Mouse (Mus musculus): ENCODE results near the gene H2-D1. TPM values are rescaled to one million over a fixed set of nuclear protein-coding genes. Genes with fewer than 3 reads are reported as not detected.
"Not testable (repeated sequence)": the region's sequence is repeated elsewhere in the genome, so short reads cannot be mapped to it uniquely, and the experiment has no call there.

H2-D1 gene
- polyA plus RNA-seq, 1 experiment from 2014 or later = 109 TPM

DNA sequence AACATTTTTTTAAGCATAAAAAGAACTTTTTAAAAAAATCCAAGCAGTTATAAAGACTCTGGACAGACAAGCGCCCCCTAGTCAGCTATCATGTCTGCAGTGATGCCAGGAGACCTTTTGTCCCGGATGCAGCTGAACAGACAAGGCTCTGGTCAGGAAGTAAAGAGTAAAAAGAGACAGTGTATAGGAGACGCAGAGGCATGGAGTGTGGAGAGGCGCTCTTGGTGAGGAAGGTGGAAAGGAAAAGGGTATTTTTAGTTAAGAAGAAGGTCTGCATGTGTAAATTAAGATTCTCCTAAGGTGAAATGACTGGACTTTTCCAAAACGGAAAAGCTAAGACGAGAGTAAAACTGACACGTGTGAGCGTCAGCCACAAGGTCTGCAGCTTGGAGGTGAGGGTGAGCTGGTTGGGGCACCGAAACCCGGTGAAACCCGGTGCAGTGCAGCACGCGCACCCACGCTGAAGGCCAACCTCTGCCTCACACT lies 35.9 kb upstream of the H2-D1 start:
- H3K9me3 ChIP-seq (replicated peaks; ENCODE audit: control insufficient read depth, low read length, poor library complexity, severe bottlenecking) = no peaks in the 10 kb centered on the region
- ATAC-seq = no peak
- 82% methylated on average over 14 of the region's 14 CpGs for WGBS
- H3K9ac ChIP-seq (ENCODE audit: low read depth, low read length) = no peak overlapping the region
- H3K4me3 ChIP-seq (ENCODE audit: low read depth, low read length) = no peak overlapping the region
- H3K4me2 ChIP-seq (ENCODE audit: low read length) = no peak overlapping the region
- H3K36me3 ChIP-seq (ENCODE audit: control insufficient read depth, insufficient read depth, low read length) = peaks cover 10% of the 10 kb centered on the region
- H3K4me1 ChIP-seq (ENCODE audit: control insufficient read depth, insufficient read depth, low read length) = no peaks in the 10 kb centered on the region; the same call in 1 of the 2 replicates
- no peak overlapping the region for H3K27ac ChIP-seq (ENCODE audit: low read length)
- no peaks in the 10 kb centered on the region for H3K27me3 ChIP-seq (ENCODE audit: control insufficient read depth, insufficient read depth, low read depth, low read length)

DNA sequence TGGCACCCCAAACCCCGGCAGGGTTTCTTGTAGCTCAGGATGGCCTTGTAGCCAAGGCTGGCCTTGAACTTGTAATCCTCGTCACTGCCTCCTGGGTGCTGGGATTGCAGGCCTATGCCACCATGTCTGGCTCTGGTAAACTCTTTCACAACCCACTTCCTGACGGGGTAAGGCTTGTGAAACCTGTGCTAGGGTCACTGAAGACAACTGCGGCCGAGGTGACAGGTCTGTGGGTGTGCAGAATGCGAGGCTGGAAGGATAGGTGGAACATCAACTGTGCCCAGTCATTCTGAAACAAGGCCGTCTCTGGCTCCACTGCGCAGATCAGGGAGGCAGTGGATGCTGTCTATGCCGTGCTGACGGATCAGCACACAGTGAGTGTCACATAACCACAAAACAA lies 31.5 kb upstream of the H2-D1 start:
- Histone ChIP-seq H3K4me3 (ENCODE audit: low read depth, low read length) (no peak overlapping the region), H3K4me1 (ENCODE audit: control insufficient read depth, insufficient read depth, low read length) (peaks cover 14% of the 10 kb centered on the region), H3K27me3 (ENCODE audit: control insufficient read depth, insufficient read depth, low read depth, low read length) (no peaks in the 10 kb centered on the region), H3K27ac (ENCODE audit: low read length) (no peak overlapping the region), H3K9ac (ENCODE audit: low read depth, low read length) (no peak overlapping the region), H3K9me3 (replicated peaks; ENCODE audit: control insufficient read depth, low read length, poor library complexity, severe bottlenecking) (no peaks in the 10 kb centered on the region), H3K36me3 (ENCODE audit: control insufficient read depth, insufficient read depth, low read length) (peaks cover 11% of the 10 kb centered on the region), H3K4me2 (ENCODE audit: low read length) (no peak overlapping the region)
- WGBS = 94% methylated on average over 10 of the region's 10 CpGs
- no peak for ATAC-seq

DNA sequence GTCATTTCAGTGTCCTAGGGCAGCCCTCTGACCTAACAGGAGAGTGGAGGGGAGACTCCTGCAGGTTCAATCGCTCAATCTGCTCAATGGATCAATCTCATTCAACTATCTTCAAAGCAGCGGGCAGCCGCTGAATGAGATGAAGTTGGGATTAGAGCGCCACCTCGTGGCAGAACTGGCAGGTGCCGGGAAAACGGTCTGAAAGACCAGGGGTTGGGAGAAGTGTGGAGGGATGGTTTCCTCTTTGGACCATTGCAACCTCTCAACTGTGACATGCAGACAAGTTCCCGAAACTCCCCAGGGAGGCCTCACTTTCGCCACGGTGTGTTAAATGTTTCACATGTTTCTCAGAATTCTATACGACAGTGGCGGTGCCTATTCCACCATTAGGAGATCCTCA lies 30.5 kb upstream of the H2-D1 start:
- ATAC-seq = no peak
- peaks cover 11% of the 10 kb centered on the region for H3K36me3 ChIP-seq (ENCODE audit: control insufficient read depth, insufficient read depth, low read length)
- peak overlapping the region; percentile 2; the same call in 1 of the 2 replicates for H3K4me2 ChIP-seq (ENCODE audit: low read length)
- no peak overlapping the region for H3K27ac ChIP-seq (ENCODE audit: low read length)
- H3K27me3 ChIP-seq (ENCODE audit: control insufficient read depth, insufficient read depth, low read depth, low read length) = no peaks in the 10 kb centered on the region
- no peaks in the 10 kb centered on the region for H3K9me3 ChIP-seq (replicated peaks; ENCODE audit: control insufficient read depth, low read length, poor library complexity, severe bottlenecking)
- 13% methylated on average over 12 of the region's 12 CpGs for WGBS
- no peak overlapping the region for H3K9ac ChIP-seq (ENCODE audit: low read depth, low read length)
- H3K4me1 ChIP-seq (ENCODE audit: control insufficient read depth, insufficient read depth, low read length) = peaks cover 17% of the 10 kb centered on the region
- no peak overlapping the region for H3K4me3 ChIP-seq (ENCODE audit: low read depth, low read length)

DNA sequence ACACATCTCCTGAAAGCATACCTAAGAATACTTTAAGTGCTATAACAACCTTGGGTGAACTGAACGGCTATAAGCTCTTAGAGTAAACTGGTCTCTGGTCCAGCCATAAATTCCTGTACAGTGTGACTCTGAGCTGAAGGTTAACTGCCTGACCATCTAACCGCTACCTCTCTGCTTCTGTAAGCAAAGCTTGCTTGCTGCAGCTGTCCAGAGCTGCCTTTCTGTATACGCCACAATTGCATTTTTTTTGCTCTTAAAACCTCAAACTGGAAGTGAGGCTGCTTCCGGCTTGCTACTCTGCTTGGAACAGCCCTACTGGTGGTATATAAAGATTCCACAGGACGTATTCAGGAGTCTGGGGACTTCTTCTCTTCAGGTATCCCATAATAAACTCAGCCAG lies 29.9 kb upstream of the H2-D1 start:
- H3K27ac ChIP-seq (ENCODE audit: low read length) = no peak overlapping the region
- no peak for ATAC-seq
- no peaks in the 10 kb centered on the region for H3K9me3 ChIP-seq (replicated peaks; ENCODE audit: control insufficient read depth, low read length, poor library complexity, severe bottlenecking)
- no peaks in the 10 kb centered on the region for H3K27me3 ChIP-seq (ENCODE audit: control insufficient read depth, insufficient read depth, low read depth, low read length)
- H3K4me3 ChIP-seq (ENCODE audit: low read depth, low read length) = no peak overlapping the region
- H3K4me1 ChIP-seq (ENCODE audit: control insufficient read depth, insufficient read depth, low read length) = peaks cover 22% of the 10 kb centered on the region
- H3K4me2 ChIP-seq (ENCODE audit: low read length) = no peak overlapping the region
- no peak overlapping the region for H3K9ac ChIP-seq (ENCODE audit: low read depth, low read length)
- H3K36me3 ChIP-seq (ENCODE audit: control insufficient read depth, insufficient read depth, low read length) = peaks cover 11% of the 10 kb centered on the region
- WGBS = 92% methylated on average over 5 of the region's 5 CpGs

DNA sequence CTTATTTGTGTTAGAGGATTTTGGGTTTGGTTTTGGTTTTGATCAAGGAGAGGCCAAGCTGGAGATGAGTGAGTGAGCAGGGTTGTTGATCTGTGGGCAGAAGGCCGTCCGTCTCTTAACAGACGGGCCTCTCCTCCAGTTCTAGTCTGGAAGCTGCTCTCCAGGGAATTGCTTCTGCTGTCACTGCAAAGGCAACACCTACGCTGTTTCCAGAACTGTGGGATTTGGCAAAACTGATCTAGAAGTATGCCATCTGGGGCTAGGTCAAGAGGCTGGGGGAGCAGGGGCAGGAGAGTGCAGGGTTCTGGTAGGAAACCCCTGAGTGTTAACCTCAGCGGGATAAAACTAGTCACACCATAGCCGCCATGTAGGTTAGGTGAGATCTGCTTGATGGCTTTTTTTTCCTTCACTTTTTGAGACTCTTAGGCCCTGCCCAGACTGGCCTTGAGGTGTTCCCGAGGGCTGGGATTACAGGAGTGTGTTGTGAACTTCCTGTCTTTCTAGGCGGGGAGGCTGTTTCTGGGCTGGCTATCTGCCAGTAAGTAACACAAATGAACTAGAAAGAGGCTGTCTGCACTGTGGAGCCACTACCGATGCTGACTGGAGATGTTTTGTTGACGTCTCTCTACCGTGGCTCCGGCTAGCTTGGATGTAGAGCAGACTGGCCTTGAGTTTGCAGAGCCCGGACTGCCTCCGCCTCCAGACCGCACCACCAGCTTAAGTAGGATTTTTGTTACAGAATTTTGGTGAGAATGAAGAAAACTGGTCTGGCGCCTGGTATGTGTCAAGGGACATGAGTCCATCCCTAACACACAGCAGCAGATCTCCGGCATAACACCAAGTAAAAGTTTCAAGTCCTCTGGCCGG lies 29.2 kb upstream of the H2-D1 start, which contains the start of gene Atp6v1g2:
Atp6v1g2 (plus strand) TSS at position 547 of the 867 bp plus-strand sequence.
- Histone ChIP-seq H3K36me3 (ENCODE audit: control insufficient read depth, insufficient read depth, low read length) (peaks cover 11% of the 10 kb centered on the region), H3K27me3 (ENCODE audit: control insufficient read depth, insufficient read depth, low read depth, low read length) (no peaks in the 10 kb centered on the region), H3K9me3 (replicated peaks; ENCODE audit: control insufficient read depth, low read length, poor library complexity, severe bottlenecking) (no peaks in the 10 kb centered on the region), H3K4me1 (ENCODE audit: control insufficient read depth, insufficient read depth, low read length) (peaks cover 22% of the 10 kb centered on the region), H3K4me2 (ENCODE audit: low read length) (peak within 1 kb of the TSS; percentile 97), H3K27ac (ENCODE audit: low read length) (no peak within 1 kb of the TSS), H3K9ac (ENCODE audit: low read depth, low read length) (no peak within 1 kb of the TSS), H3K4me3 (ENCODE audit: low read depth, low read length) (no peak within 1 kb of the TSS)
- WGBS = 76% methylated on average over 18 of the region's 18 CpGs
- no peak for ATAC-seq

DNA sequence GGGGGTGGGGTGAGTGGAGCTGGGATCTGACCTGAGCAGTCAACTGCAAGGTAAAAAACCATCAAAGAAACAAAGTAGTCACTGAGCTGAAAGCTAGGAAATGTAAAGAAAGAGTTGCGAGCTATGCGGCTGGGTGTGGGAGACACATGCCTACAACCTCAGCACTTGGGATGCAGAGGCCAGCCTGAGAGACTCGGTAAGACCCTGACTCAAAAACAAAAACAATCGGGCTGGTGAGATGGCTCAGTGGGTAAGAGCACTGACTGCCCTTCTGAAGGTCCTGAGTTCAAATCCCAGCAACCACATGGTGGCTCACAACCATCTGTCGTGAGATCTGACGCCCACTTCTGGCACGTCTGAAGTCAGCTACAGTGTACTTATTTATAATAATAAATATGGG lies 28.4 kb upstream of the H2-D1 start:
- H3K27ac ChIP-seq (ENCODE audit: low read length); H3K4me2 ChIP-seq (ENCODE audit: low read length); ATAC-seq; H3K4me3 ChIP-seq (ENCODE audit: low read depth, low read length); H3K27me3 ChIP-seq (ENCODE audit: control insufficient read depth, insufficient read depth, low read depth, low read length); H3K9ac ChIP-seq (ENCODE audit: low read depth, low read length); H3K9me3 ChIP-seq (replicated peaks; ENCODE audit: control insufficient read depth, low read length, poor library complexity, severe bottlenecking): not testable (repeated sequence)
- 89% methylated on average over 7 of the region's 7 CpGs for WGBS
- Histone ChIP-seq H3K4me1 (ENCODE audit: control insufficient read depth, insufficient read depth, low read length) (peaks cover 22% of the 10 kb centered on the region), H3K36me3 (ENCODE audit: control insufficient read depth, insufficient read depth, low read length) (peaks cover 11% of the 10 kb centered on the region)

DNA sequence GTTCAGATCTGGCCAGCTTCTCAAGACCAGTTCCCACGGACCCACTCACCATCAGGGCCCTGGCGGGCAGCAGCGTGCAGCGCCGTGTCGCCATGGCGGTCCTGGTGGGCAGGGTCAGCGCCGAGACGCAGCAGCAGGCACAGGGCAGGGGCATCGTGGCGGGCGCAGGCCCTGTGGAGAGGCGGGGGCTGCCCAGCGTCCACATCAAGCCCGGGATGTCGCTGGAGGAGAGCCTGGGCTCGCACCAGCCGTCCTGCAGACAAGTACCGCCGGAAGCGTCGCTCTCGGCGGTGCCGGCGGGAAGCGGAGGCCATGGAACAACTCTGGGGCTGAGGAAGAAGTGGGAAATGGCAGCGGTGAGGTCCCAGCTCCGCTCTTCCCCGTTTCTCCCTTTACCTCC lies 27.6 kb upstream of the H2-D1 start:
- WGBS = 5% methylated on average over 30 of the region's 31 CpGs
- H3K4me1 ChIP-seq (ENCODE audit: control insufficient read depth, insufficient read depth, low read length) = peaks cover 22% of the 10 kb centered on the region
- ATAC-seq = no peak

DNA sequence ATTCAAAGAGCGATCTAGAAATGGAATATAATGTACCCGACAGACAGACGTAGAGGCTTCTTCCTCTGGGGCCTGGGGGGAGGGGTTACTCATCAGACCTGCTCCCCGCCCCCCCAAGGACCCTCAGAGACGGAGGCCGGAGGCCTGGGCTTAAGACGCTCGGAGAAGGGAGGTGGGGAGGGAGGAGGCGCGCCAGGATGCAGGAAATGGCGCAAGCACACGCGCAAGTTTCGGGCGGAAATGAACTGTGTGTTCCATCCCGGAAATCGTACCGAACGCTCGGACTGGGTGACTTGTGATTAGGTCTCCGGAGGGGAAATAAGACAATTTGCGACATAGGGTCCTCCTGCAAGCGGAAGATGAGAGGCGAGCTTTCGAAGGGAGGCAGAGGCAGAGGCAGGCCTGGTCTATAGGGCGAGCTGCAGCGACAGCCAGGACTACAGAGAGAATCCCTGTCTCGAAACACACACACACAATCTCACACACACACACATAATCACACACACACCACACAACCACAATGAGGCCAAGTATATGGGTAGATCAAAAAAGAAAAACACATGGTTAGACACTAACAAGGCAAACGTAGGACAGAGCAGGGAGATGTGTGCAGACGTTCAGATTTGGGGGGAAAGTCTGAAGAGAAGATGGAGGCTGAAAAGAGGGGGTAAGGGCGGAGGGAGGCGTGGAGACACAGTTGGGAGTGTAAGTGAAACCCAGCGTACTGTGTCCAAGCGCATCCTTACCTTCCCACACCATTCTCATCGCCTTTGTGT lies 26.7 kb upstream of the H2-D1 start, which contains the start of gene Nfkbil1:
Nfkbil1 (minus strand) TSS at position 179 of the 776 bp plus-strand sequence.
- peak within 1 kb of the TSS; percentile 84 for H3K9ac ChIP-seq (ENCODE audit: low read depth, low read length)
- peaks cover 31% of the 10 kb centered on the region for H3K4me1 ChIP-seq (ENCODE audit: control insufficient read depth, insufficient read depth, low read length)
- H3K27ac ChIP-seq (ENCODE audit: low read length) = peak within 1 kb of the TSS; percentile 95
- peak within 1 kb of the TSS; percentile 97 for H3K4me2 ChIP-seq (ENCODE audit: low read length)
- no peaks in the 10 kb centered on the region for H3K9me3 ChIP-seq (replicated peaks; ENCODE audit: control insufficient read depth, low read length, poor library complexity, severe bottlenecking)
- under 1% methylated on average over 35 of the region's 35 CpGs for WGBS
- H3K36me3 ChIP-seq (ENCODE audit: control insufficient read depth, insufficient read depth, low read length) = peaks cover 3% of the 10 kb centered on the region
- H3K27me3 ChIP-seq (ENCODE audit: control insufficient read depth, insufficient read depth, low read depth, low read length) = no peaks in the 10 kb centered on the region
- peak within 1 kb of the TSS; percentile 47 for H3K4me3 ChIP-seq (ENCODE audit: low read depth, low read length)
- peak; percentile 86 for ATAC-seq

More for the DNA sequence above, 27.6 kb upstream of the H2-D1 start:
- peak overlapping the region; percentile 84 for H3K9ac ChIP-seq (ENCODE audit: low read depth, low read length)
- H3K4me2 ChIP-seq (ENCODE audit: low read length) = peak overlapping the region; percentile 97
- H3K9me3 ChIP-seq (replicated peaks; ENCODE audit: control insufficient read depth, low read length, poor library complexity, severe bottlenecking) = no peaks in the 10 kb centered on the region
- H3K27me3 ChIP-seq (ENCODE audit: control insufficient read depth, insufficient read depth, low read depth, low read length) = no peaks in the 10 kb centered on the region
- H3K4me3 ChIP-seq (ENCODE audit: low read depth, low read length) = peak overlapping the region; percentile 47
- peak overlapping the region; percentile 95 for H3K27ac ChIP-seq (ENCODE audit: low read length)
- H3K36me3 ChIP-seq (ENCODE audit: control insufficient read depth, insufficient read depth, low read length) = peaks cover 3% of the 10 kb centered on the region
